Mouse (Mus musculus): ENCODE measurements around the gene Plvap. TPM values are rescaled to one million over a fixed set of nuclear protein-coding genes. Genes with fewer than 3 reads are reported as not detected.

Plvap gene
- polyA plus RNA-seq, 1 experiment from 2014 or later: 24.3 TPM

- Histone ChIP-seq H3K9me3 (replicated peaks) (no peaks in the 10 kb centered on the region; the same call in 1 of the 2 replicates), H3K4me2 (peak within 1 kb of the TSS; percentile 99), H3K4me3 (replicated peaks) (peak within 1 kb of the TSS; percentile 86), H3K27me3 (peaks cover 12% of the 10 kb centered on the region; the same call in 1 of the 2 replicates), H3K36me3 (peaks cover 22% of the 10 kb centered on the region), H3K9ac (peak within 1 kb of the TSS; percentile 91), H3K27ac (peak within 1 kb of the TSS; percentile 81), H3K4me1 (replicated peaks) (peaks cover 45% of the 10 kb centered on the region)
- under 1% methylated on average over 59 of the region's 59 CpGs for WGBS (ENCODE audit: insufficient replicate concordance)
- ATAC-seq (ENCODE audit: low read depth) (peak; percentile 81), DNase-seq (peak; percentile 98)
Measured at GRCm38 (mm10) chr8:71464513-71465500, 46.7 kb downstream of the Plvap start, which contains the start of gene Mrpl34. Gene Mrpl34 (plus strand): TSS chr8:71464959.

- WGBS (ENCODE audit: insufficient replicate concordance): under 1% methylated on average over 55 of the region's 55 CpGs
Measured at GRCm38 (mm10) chr8:71463188-71464033, 48.1 kb downstream of the Plvap start, which contains the start of gene Abhd8. Gene Abhd8 (minus strand): TSS chr8:71463655.

GRCm38 (mm10) chr8:71462786-71463185 is 48.8 kb downstream of the Plvap start:
- peaks cover 12% of the 10 kb centered on the region; the same call in 1 of the 2 replicates for H3K27me3 ChIP-seq
- H3K27ac ChIP-seq: no peak overlapping the region; the same call in 1 of the 2 replicates
- H3K4me3 ChIP-seq (replicated peaks): peak overlapping the region; percentile 86
- H3K4me2 ChIP-seq: peak overlapping the region; percentile 99
- peak overlapping the region; percentile 91 for H3K9ac ChIP-seq
- DNase-seq (no peak), ATAC-seq (ENCODE audit: low read depth) (no peak)
- WGBS (ENCODE audit: insufficient replicate concordance): 5% methylated on average over 16 of the region's 16 CpGs
- H3K9me3 ChIP-seq (replicated peaks): no peaks in the 10 kb centered on the region; the same call in 1 of the 2 replicates
- H3K4me1 ChIP-seq (replicated peaks): peaks cover 37% of the 10 kb centered on the region
- peaks cover 26% of the 10 kb centered on the region for H3K36me3 ChIP-seq

More at GRCm38 (mm10) chr8:71463188-71464033, 48.1 kb downstream of the Plvap start, which contains the start of gene Abhd8:
- Histone ChIP-seq H3K27me3 (peaks cover 12% of the 10 kb centered on the region; the same call in 1 of the 2 replicates), H3K9ac (peak within 1 kb of the TSS; percentile 91), H3K4me1 (replicated peaks) (peaks cover 37% of the 10 kb centered on the region), H3K4me2 (peak within 1 kb of the TSS; percentile 99), H3K4me3 (replicated peaks) (peak within 1 kb of the TSS; percentile 86), H3K9me3 (replicated peaks) (no peaks in the 10 kb centered on the region; the same call in 1 of the 2 replicates), H3K36me3 (peaks cover 22% of the 10 kb centered on the region), H3K27ac (peak within 1 kb of the TSS; percentile 81)
- ATAC-seq (ENCODE audit: low read depth) (peak; percentile 79), DNase-seq (peak; percentile 97)

GRCm38 (mm10) chr8:71462191-71462590 is 49.4 kb downstream of the Plvap start:
- no peaks in the 10 kb centered on the region; the same call in 1 of the 2 replicates for H3K9me3 ChIP-seq (replicated peaks)
- peak overlapping the region; percentile 86 for H3K4me3 ChIP-seq (replicated peaks)
- no peak overlapping the region for H3K27ac ChIP-seq
- no peak for DNase-seq
- WGBS (ENCODE audit: insufficient replicate concordance): 71% methylated on average over 4 of the region's 4 CpGs
- H3K27me3 ChIP-seq: peaks cover 12% of the 10 kb centered on the region; the same call in 1 of the 2 replicates
- no peak for ATAC-seq (ENCODE audit: low read depth)
- H3K9ac ChIP-seq: peak overlapping the region; percentile 91; the same call in 1 of the 2 replicates
- H3K4me1 ChIP-seq (replicated peaks): peaks cover 43% of the 10 kb centered on the region
- H3K36me3 ChIP-seq: peaks cover 26% of the 10 kb centered on the region
- H3K4me2 ChIP-seq: peak overlapping the region; percentile 99

GRCm38 (mm10) chr8:71461152-71461840 is 50.3 kb downstream of the Plvap start:
- DNase-seq (no peak), ATAC-seq (ENCODE audit: low read depth) (no peak)
- Histone ChIP-seq H3K9ac (no peak overlapping the region), H3K27ac (no peak overlapping the region), H3K36me3 (peaks cover 22% of the 10 kb centered on the region), H3K4me1 (replicated peaks) (peaks cover 49% of the 10 kb centered on the region), H3K9me3 (replicated peaks) (no peaks in the 10 kb centered on the region; the same call in 1 of the 2 replicates), H3K4me3 (replicated peaks) (no peak overlapping the region), H3K27me3 (peaks cover 12% of the 10 kb centered on the region; the same call in 1 of the 2 replicates), H3K4me2 (no peak overlapping the region)
- 86% methylated on average over 47 of the region's 47 CpGs for WGBS (ENCODE audit: insufficient replicate concordance)

- 88% methylated on average over 6 of the region's 6 CpGs for WGBS (ENCODE audit: insufficient replicate concordance)
- Histone ChIP-seq H3K27me3 (peaks cover 14% of the 10 kb centered on the region; the same call in 1 of the 2 replicates), H3K4me3 (replicated peaks) (no peak overlapping the region), H3K27ac (no peak overlapping the region), H3K36me3 (peaks cover 17% of the 10 kb centered on the region), H3K9me3 (replicated peaks) (no peaks in the 10 kb centered on the region; the same call in 1 of the 2 replicates), H3K4me1 (replicated peaks) (peaks cover 43% of the 10 kb centered on the region), H3K4me2 (no peak overlapping the region), H3K9ac (no peak overlapping the region)
- DNase-seq (no peak), ATAC-seq (ENCODE audit: low read depth) (no peak)
Measured at GRCm38 (mm10) chr8:71460716-71461115, 50.8 kb downstream of the Plvap start.

GRCm38 (mm10) chr8:71457659-71458270 is 53.8 kb downstream of the Plvap start:
- DNase-seq: no peak
- 65% methylated on average over 20 of the region's 20 CpGs for WGBS (ENCODE audit: insufficient replicate concordance)

GRCm38 (mm10) chr8:71456906-71457305 is 54.6 kb downstream of the Plvap start:
- DNase-seq (peak; percentile 60), ATAC-seq (ENCODE audit: low read depth) (peak; percentile 61)
- peaks cover 16% of the 10 kb centered on the region for H3K36me3 ChIP-seq
- no peak overlapping the region for H3K4me2 ChIP-seq
- H3K9ac ChIP-seq: no peak overlapping the region
- no peak overlapping the region for H3K27ac ChIP-seq
- no peaks in the 10 kb centered on the region; the same call in 1 of the 2 replicates for H3K9me3 ChIP-seq (replicated peaks)
- peaks cover 20% of the 10 kb centered on the region; the same call in 1 of the 2 replicates for H3K27me3 ChIP-seq
- 31% methylated on average over 22 of the region's 22 CpGs for WGBS (ENCODE audit: insufficient replicate concordance)
- H3K4me3 ChIP-seq (replicated peaks): no peak overlapping the region
- peaks cover 15% of the 10 kb centered on the region for H3K4me1 ChIP-seq (replicated peaks)

More at GRCm38 (mm10) chr8:71457659-71458270, 53.8 kb downstream of the Plvap start:
- H3K36me3 ChIP-seq: peaks cover 16% of the 10 kb centered on the region
- H3K4me2 ChIP-seq: no peak overlapping the region
- H3K9me3 ChIP-seq (replicated peaks): no peaks in the 10 kb centered on the region; the same call in 1 of the 2 replicates
- H3K27ac ChIP-seq: no peak overlapping the region
- H3K4me3 ChIP-seq (replicated peaks): no peak overlapping the region
- H3K27me3 ChIP-seq: peaks cover 18% of the 10 kb centered on the region; the same call in 1 of the 2 replicates
- H3K9ac ChIP-seq: no peak overlapping the region
- peaks cover 22% of the 10 kb centered on the region for H3K4me1 ChIP-seq (replicated peaks)
- ATAC-seq (ENCODE audit: low read depth): no peak

- 74% methylated on average over 8 of the region's 8 CpGs for WGBS (ENCODE audit: insufficient replicate concordance)
- Histone ChIP-seq H3K9ac (no peak overlapping the region), H3K9me3 (replicated peaks) (no peaks in the 10 kb centered on the region), H3K27me3 (peaks cover 22% of the 10 kb centered on the region; the same call in 1 of the 2 replicates), H3K36me3 (peaks cover 4% of the 10 kb centered on the region; the same call in 1 of the 2 replicates), H3K4me2 (no peak overlapping the region), H3K4me1 (replicated peaks) (peaks cover 15% of the 10 kb centered on the region), H3K4me3 (replicated peaks) (no peak overlapping the region), H3K27ac (no peak overlapping the region)
- ATAC-seq (ENCODE audit: low read depth) (no peak), DNase-seq (no peak)
Measured at GRCm38 (mm10) chr8:71454668-71455067, 56.9 kb downstream of the Plvap start.

All from liver, embryonic 13.5 days (tissue).